Mouse (Mus musculus): ENCODE data around the gene Ccr1l1.

- TF ChIP-seq CTCF (IDR thresholded peaks at IDR 0.05; ENCODE audit: extremely low read depth, insufficient read depth, insufficient read length, insufficient replicate concordance) (no peak), POLR2A (IDR thresholded peaks at IDR 0.05; ENCODE audit: low read depth, low read length) (no peak)
Observed at GRCm38 (mm10) chr9:123991312-123991906, 13.2 kb upstream of the Ccr1l1 start.

All from spleen, adult 2 months (tissue).